Mouse (Mus musculus): Measurements from ENCODE around the gene Arhgef26. TPM values are rescaled to one million over a fixed set of nuclear protein-coding genes. Genes with fewer than 3 reads are reported as not detected.

The Arhgef26 gene
- polyA plus RNA-seq, 1 experiment, result 26.1 TPM

DNA sequence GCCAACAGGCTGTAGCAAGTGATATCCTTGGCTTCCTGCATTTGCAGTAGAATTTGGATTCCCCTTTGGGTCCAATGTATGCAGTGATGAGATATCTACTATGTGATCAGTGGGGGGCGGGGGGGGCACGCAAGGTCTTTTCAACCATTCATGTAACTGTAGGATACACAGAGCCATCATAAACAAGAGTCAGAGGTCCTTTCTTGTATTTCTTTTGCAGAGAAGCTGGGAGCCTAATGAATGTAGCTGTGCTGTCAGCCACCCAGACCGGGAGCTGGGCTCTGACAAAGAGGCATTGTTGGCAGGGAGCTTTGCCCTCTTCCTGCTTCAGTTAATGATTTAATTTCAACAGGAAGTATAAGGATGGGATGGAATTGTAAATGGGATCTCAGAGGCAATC lies 116.0 kb downstream of the Arhgef26 start:
- DNase-seq, result no peak
- Histone ChIP-seq H3K27me3 (ENCODE audit: control insufficient read depth, insufficient read depth, low read length) (no peaks in the 10 kb centered on the region), H3K27ac (ENCODE audit: insufficient read depth, low read length) (no peak overlapping the region), H3K4me1 (ENCODE audit: control insufficient read depth, insufficient read depth, low read length) (no peaks in the 10 kb centered on the region), H3K4me3 (replicated peaks; ENCODE audit: insufficient read depth, low read depth, low read length) (no peak overlapping the region)
- TF ChIP-seq POLR2A (IDR thresholded peaks at IDR 0.05; ENCODE audit: borderline replicate concordance, insufficient read depth, low read length) (no peak), CTCF (IDR thresholded peaks at IDR 0.05; ENCODE audit: borderline replicate concordance, insufficient read depth, low read depth, low read length) (no peak)
- 16% methylated on average over 3 of the region's 3 CpGs for WGBS

GRCm38 (mm10) chr3:62455854-62456253 lies 117.7 kb downstream of the Arhgef26 start:
- no peak for TF ChIP-seq CTCF (IDR thresholded peaks at IDR 0.05; ENCODE audit: borderline replicate concordance, insufficient read depth, low read depth, low read length)
- TF ChIP-seq POLR2A (IDR thresholded peaks at IDR 0.05; ENCODE audit: borderline replicate concordance, insufficient read depth, low read length), result no peak
- no peaks in the 10 kb centered on the region for H3K27me3 ChIP-seq (ENCODE audit: control insufficient read depth, insufficient read depth, low read length)
- H3K4me3 ChIP-seq (replicated peaks; ENCODE audit: insufficient read depth, low read depth, low read length), result no peak overlapping the region
- peak in 1 of 2 experiments; percentile 49 for DNase-seq
- H3K27ac ChIP-seq (ENCODE audit: insufficient read depth, low read length), result no peak overlapping the region
- 13% methylated on average over 1 of the region's 1 CpGs for WGBS
- no peaks in the 10 kb centered on the region for H3K4me1 ChIP-seq (ENCODE audit: control insufficient read depth, insufficient read depth, low read length)

GRCm38 (mm10) chr3:62458284-62459013 lies 120.3 kb downstream of the Arhgef26 start:
- no peak for TF ChIP-seq POLR2A (IDR thresholded peaks at IDR 0.05; ENCODE audit: borderline replicate concordance, insufficient read depth, low read length)
- TF ChIP-seq CTCF (IDR thresholded peaks at IDR 0.05; ENCODE audit: borderline replicate concordance, insufficient read depth, low read depth, low read length), result peak; percentile 73; the same call in 1 of the 2 replicates
- DNase-seq, result peak; percentile 39 to 49
- H3K27me3 ChIP-seq (ENCODE audit: control insufficient read depth, insufficient read depth, low read length), result no peaks in the 10 kb centered on the region
- H3K4me1 ChIP-seq (ENCODE audit: control insufficient read depth, insufficient read depth, low read length), result no peaks in the 10 kb centered on the region
- H3K27ac ChIP-seq (ENCODE audit: insufficient read depth, low read length), result no peak overlapping the region
- H3K4me3 ChIP-seq (replicated peaks; ENCODE audit: insufficient read depth, low read depth, low read length), result no peak overlapping the region
- 45% methylated on average over 6 of the region's 6 CpGs for WGBS

DNA sequence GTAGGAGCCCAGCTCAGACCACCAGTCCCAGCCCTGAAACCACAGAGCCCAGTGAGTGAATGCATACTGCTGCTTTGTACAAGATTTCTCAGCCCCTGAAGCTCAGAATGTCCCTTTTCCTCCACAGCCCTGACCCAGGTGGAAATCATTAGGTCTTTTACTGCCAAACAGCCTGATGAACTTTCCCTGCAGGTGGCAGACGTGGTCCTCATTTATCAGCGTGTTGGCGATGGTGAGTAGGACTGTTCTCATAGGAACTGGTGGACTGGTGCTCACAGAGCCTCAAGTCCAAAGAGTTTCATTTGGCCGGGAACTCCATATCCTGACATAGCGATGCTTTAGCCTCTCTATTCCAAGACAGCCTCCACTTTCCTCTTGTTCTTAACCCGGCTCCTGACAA lies 121.3 kb downstream of the Arhgef26 start:
- H3K4me1 ChIP-seq (ENCODE audit: control insufficient read depth, insufficient read depth, low read length), result no peaks in the 10 kb centered on the region
- no peak overlapping the region for H3K27ac ChIP-seq (ENCODE audit: insufficient read depth, low read length)
- 69% methylated on average over 6 of the region's 6 CpGs for whole genome bisulfite sequencing
- DNase-seq, result no peak
- no peak for TF ChIP-seq POLR2A (IDR thresholded peaks at IDR 0.05; ENCODE audit: borderline replicate concordance, insufficient read depth, low read length)
- TF ChIP-seq CTCF (IDR thresholded peaks at IDR 0.05; ENCODE audit: borderline replicate concordance, insufficient read depth, low read depth, low read length), result no peak
- no peak overlapping the region for H3K4me3 ChIP-seq (replicated peaks; ENCODE audit: insufficient read depth, low read depth, low read length)
- no peaks in the 10 kb centered on the region for H3K27me3 ChIP-seq (ENCODE audit: control insufficient read depth, insufficient read depth, low read length)

DNA sequence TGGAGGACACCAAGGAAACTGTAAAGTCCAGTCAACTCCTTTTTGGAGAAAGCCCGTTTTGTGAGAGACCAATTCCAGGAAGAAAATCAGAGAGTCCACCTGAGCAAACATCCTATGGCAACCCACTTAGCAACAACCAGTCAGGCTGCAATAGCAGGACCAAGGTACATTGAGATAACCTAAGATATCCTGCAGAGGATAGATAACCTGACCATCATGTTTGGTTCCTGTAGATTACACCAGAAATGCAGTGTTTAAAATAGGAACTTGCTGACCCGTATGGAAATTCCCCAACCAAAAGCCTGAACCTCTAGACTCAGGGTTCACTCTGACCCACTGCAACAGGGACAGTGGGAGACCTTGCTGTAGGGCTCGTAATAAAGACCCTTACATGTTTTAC lies 126.1 kb downstream of the Arhgef26 start:
- no peaks in the 10 kb centered on the region for H3K27me3 ChIP-seq (ENCODE audit: control insufficient read depth, insufficient read depth, low read length)
- TF ChIP-seq POLR2A (IDR thresholded peaks at IDR 0.05; ENCODE audit: borderline replicate concordance, insufficient read depth, low read length) (no peak), CTCF (IDR thresholded peaks at IDR 0.05; ENCODE audit: borderline replicate concordance, insufficient read depth, low read depth, low read length) (no peak)
- no peak overlapping the region for H3K4me3 ChIP-seq (replicated peaks; ENCODE audit: insufficient read depth, low read depth, low read length)
- DNase-seq, result no peak
- H3K27ac ChIP-seq (ENCODE audit: insufficient read depth, low read length), result no peak overlapping the region
- 87% methylated on average over 3 of the region's 3 CpGs for WGBS
- H3K4me1 ChIP-seq (ENCODE audit: control insufficient read depth, insufficient read depth, low read length), result no peaks in the 10 kb centered on the region

DNA sequence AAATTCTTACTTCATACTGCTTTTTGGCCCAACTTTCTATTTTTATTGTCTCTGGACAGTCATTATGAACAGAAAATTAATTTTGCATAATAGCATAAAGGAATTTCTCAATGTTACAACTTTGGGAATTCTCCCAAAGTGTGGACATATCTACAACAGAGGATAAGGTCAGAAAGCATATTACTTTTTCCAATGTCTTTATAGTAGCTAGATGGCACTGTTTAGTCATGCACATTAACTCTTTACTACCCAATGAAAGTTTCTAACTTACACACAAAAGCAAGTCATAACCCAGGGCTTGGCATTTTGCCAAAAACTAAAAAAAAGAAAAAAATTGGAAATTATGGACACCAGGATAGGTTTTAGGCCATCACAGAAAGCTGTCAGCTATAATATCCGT lies 132.0 kb downstream of the Arhgef26 start:
- Histone ChIP-seq H3K4me3 (replicated peaks; ENCODE audit: insufficient read depth, low read depth, low read length) (no peak overlapping the region), H3K27me3 (ENCODE audit: control insufficient read depth, insufficient read depth, low read length) (no peaks in the 10 kb centered on the region), H3K27ac (ENCODE audit: insufficient read depth, low read length) (no peak overlapping the region), H3K4me1 (ENCODE audit: control insufficient read depth, insufficient read depth, low read length) (no peaks in the 10 kb centered on the region)
- no peak for TF ChIP-seq POLR2A (IDR thresholded peaks at IDR 0.05; ENCODE audit: borderline replicate concordance, insufficient read depth, low read length)
- no peak for TF ChIP-seq CTCF (IDR thresholded peaks at IDR 0.05; ENCODE audit: borderline replicate concordance, insufficient read depth, low read depth, low read length)
- 72% methylated on average over 1 of the region's 1 CpGs for WGBS
- no peak for DNase-seq

DNA sequence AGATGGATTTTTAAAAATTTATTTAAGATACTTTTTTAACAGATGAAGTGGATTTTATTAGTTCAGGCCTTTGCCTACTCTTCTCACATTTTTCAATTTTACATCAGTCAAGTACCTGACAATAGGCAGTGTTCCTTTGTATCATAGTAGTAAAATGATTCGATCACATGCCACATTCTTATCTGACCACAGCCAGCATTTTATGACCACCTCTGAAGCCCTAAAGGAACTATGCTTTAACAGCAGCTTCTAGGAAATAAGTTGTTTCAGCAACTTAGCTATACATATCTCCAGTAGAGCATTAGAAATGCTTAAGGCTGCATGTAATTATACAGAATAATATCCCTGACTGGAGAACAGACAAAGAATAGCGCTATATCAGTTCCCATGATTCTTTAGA lies 146.2 kb downstream of the Arhgef26 start:
- Histone ChIP-seq H3K4me3 (replicated peaks; ENCODE audit: insufficient read depth, low read depth, low read length) (no peak overlapping the region), H3K27me3 (ENCODE audit: control insufficient read depth, insufficient read depth, low read length) (no peaks in the 10 kb centered on the region), H3K27ac (ENCODE audit: insufficient read depth, low read length) (no peak overlapping the region), H3K4me1 (ENCODE audit: control insufficient read depth, insufficient read depth, low read length) (no peaks in the 10 kb centered on the region)
- no peak for DNase-seq
- TF ChIP-seq POLR2A (IDR thresholded peaks at IDR 0.05; ENCODE audit: borderline replicate concordance, insufficient read depth, low read length), result no peak
- TF ChIP-seq CTCF (IDR thresholded peaks at IDR 0.05; ENCODE audit: borderline replicate concordance, insufficient read depth, low read depth, low read length), result no peak
- 97% methylated on average over 2 of the region's 2 CpGs for WGBS

- DNase-seq, result no peak
- no peak overlapping the region for H3K27ac ChIP-seq (ENCODE audit: insufficient read depth, low read length)
- TF ChIP-seq CTCF (IDR thresholded peaks at IDR 0.05; ENCODE audit: borderline replicate concordance, insufficient read depth, low read depth, low read length), result no peak
- TF ChIP-seq POLR2A (IDR thresholded peaks at IDR 0.05; ENCODE audit: borderline replicate concordance, insufficient read depth, low read length), result no peak
- no peaks in the 10 kb centered on the region for H3K4me1 ChIP-seq (ENCODE audit: control insufficient read depth, insufficient read depth, low read length)
- no peaks in the 10 kb centered on the region for H3K27me3 ChIP-seq (ENCODE audit: control insufficient read depth, insufficient read depth, low read length)
- WGBS, result 74% methylated on average over 6 of the region's 6 CpGs
- no peak overlapping the region for H3K4me3 ChIP-seq (replicated peaks; ENCODE audit: insufficient read depth, low read depth, low read length)
Measured at GRCm38 (mm10) chr3:62492568-62492967, 154.4 kb downstream of the Arhgef26 start.

Measured in cerebellum, adult 2 months (tissue).